Mouse (Mus musculus): ENCODE data around the gene Riox2.

- TF ChIP-seq CTCF (IDR thresholded peaks at IDR 0.05; ENCODE audit: borderline replicate concordance, extremely low read depth, insufficient read depth, insufficient read length): no peak
- TF ChIP-seq POLR2A (IDR thresholded peaks at IDR 0.05; ENCODE audit: borderline replicate concordance, extremely low read depth, insufficient read depth, insufficient read length, poor library complexity, severe bottlenecking): no peak
Observed at GRCm38 (mm10) chr16:59521752-59522423, 50.3 kb downstream of the Riox2 start.

Measured in brain, embryonic 14.5 days (tissue).